Mouse (Mus musculus) heart, embryonic 11.5 days (tissue): ENCODE measurements around the gene Slc16a2. TPM values are rescaled to one million over a fixed set of nuclear protein-coding genes. Genes with fewer than 3 reads are reported as not detected.

Source experiments
- ATAC-seq: fragments of 200-750 bp; cut with Nextera tagmentation; replicated peaks from 2 replicates; pipeline ENCODE4 v1.8.0; 2017; ENCODE audit warnings: moderate library complexity; ENCODE audit not compliant: insufficient number of reproducible peaks, low FRiP score, low TSS enrichment
- H3K27ac ChIP-seq: fragments of 300-500 bp; sonication (generic); 2 replicates; pipeline ENCODE4 v1.5.1; 2014; ENCODE audit warnings: mild to moderate bottlenecking, low read depth, low read length
- H3K27me3 ChIP-seq: fragments of 300-500 bp; sonication (generic); 2 replicates; pipeline ENCODE4 v1.6.1; 2014; ENCODE audit warnings: mild to moderate bottlenecking, low read length, mixed read lengths; ENCODE audit not compliant: control insufficient read depth, insufficient read depth
- H3K36me3 ChIP-seq: fragments of 300-500 bp; sonication (generic); 2 replicates; pipeline ENCODE4 v1.6.1; 2014; ENCODE audit warnings: mild to moderate bottlenecking, low read length, moderate library complexity, mixed read lengths; ENCODE audit not compliant: control insufficient read depth, insufficient read depth
- H3K4me1 ChIP-seq: fragments of 300-500 bp; sonication (generic); 2 replicates; pipeline ENCODE4 v1.6.1; 2014; ENCODE audit warnings: low read length; ENCODE audit not compliant: control insufficient read depth, insufficient read depth
- H3K4me2 ChIP-seq: fragments of 300-500 bp; sonication (generic); 2 replicates; pipeline ENCODE4 v1.6.1; 2014; ENCODE audit warnings: mild to moderate bottlenecking, moderate library complexity
- H3K4me3 ChIP-seq: fragments of 300-500 bp; sonication (generic); 2 replicates; pipeline ENCODE4 v1.5.1; 2014; ENCODE audit warnings: low read depth, low read length
- H3K9ac ChIP-seq: fragments of 300-500 bp; sonication (generic); 2 replicates; pipeline ENCODE4 v1.6.1; 2014; ENCODE audit warnings: mild to moderate bottlenecking, low read depth, low read length, moderate library complexity
- H3K9me3 ChIP-seq: fragments of 300-500 bp; sonication (generic); replicated peaks from 2 replicates; pipeline ENCODE4 v1.6.1; 2016; ENCODE audit warnings: low read length; ENCODE audit not compliant: control insufficient read depth
- WGBS: fragments of 180-500 bp; shearing (Covaris S2); extraction: QIAGEN DNeasy Blood & Tissue Kit; methylation state at CpG from one replicate; pipeline ENCODE4 v1.1.7; 2014; ENCODE audit not compliant: insufficient replicate concordance; 5-methylcytosine and 5-hydroxymethylcytosine counted together
- polyA plus RNA-seq: library from polyadenylated mRNA; unstranded; fragments of >200 nt; fragmentation: Nextera tagmentation; extraction: Ambion mirVana; gene quantifications from 2 replicates; pipeline ENCODE4 v1.2.1, GENCODE M21; 2014

The Slc16a2 gene
- polyA plus RNA-seq, 1 experiment from 2014 or later = 11.1 TPM

DNA sequence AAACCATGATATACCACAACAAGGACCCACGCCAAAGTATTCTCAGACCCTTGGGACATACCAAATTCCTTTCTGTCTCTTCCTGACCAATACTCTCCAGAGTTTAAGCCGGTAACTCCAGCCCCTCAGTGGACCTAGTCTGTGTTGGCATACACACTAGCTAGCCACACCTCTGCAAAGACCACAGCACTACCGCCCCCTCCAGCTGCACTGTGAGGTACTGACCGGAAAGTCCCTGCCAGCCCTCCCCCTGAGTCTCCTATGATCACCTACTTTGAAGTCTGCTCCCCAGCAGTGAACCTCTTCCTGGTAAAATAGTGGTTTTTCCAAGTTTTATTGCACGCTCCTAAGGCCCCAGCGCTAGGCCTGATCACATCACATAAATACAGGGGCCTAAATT, 2.5 kb downstream of the Slc16a2 start:
- 51% methylated on average over 6 of the region's 6 CpGs for WGBS
- Histone ChIP-seq H3K27me3 (peaks cover 44% of the 10 kb centered on the region), H3K36me3 (no peaks in the 10 kb centered on the region), H3K4me3 (no peak overlapping the region), H3K4me2 (no peak overlapping the region; the same call in 1 of the 2 replicates), H3K9ac (no peak overlapping the region), H3K9me3 (no peaks in the 10 kb centered on the region), H3K27ac (no peak overlapping the region), H3K4me1 (no peaks in the 10 kb centered on the region)
- ATAC-seq = no peak

DNA sequence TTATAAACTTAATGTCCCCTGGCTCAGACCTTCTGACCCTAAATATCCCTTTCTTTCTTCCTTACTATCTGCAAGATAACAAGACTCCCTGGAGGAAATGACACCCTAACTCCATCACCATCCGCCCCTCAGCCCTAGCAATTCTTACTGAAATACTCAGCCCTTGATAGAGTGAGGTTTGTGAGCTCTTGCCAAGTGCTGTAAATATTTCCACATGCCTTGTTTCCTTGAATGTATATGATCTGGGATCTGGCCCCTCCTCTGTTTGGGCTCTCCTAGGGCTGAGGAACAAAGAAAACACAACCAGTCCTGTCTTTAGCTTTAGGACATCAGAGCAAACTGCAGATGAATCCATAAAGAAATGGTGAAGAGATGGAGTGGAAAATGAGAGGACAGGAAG, 9.1 kb downstream of the Slc16a2 start:
- no peak for ATAC-seq
- no peaks in the 10 kb centered on the region for H3K4me1 ChIP-seq
- no peaks in the 10 kb centered on the region for H3K9me3 ChIP-seq
- H3K4me2 ChIP-seq = no peak overlapping the region
- no peak overlapping the region for H3K9ac ChIP-seq
- no peak overlapping the region for H3K27ac ChIP-seq
- peaks cover 25% of the 10 kb centered on the region for H3K27me3 ChIP-seq
- 50% methylated on average over 1 of the region's 1 CpGs for WGBS
- H3K4me3 ChIP-seq = no peak overlapping the region
- H3K36me3 ChIP-seq = no peaks in the 10 kb centered on the region

DNA sequence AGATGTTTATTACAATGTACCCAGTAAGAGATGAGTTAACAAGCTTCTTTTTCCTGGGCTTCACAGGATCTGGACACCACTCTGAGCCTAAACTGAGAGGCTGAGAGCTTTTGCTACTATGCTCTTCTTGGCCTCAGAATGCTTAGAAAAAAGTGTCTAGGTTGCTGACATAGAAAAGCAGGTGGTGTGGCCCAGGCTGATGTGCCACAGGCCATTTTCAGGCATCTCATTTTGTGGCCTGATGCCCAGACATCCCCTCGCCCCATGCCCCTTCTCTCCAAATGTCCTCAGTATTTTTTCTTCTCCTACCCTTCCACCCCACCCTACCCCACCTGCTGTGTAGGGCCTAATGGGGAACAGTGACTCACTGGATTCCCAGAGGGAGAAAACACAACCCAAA, 11.3 kb downstream of the Slc16a2 start:
- Histone ChIP-seq H3K36me3 (no peaks in the 10 kb centered on the region), H3K4me3 (no peak overlapping the region), H3K4me2 (no peak overlapping the region), H3K9ac (no peak overlapping the region), H3K27me3 (peaks cover 24% of the 10 kb centered on the region), H3K27ac (no peak overlapping the region), H3K4me1 (no peaks in the 10 kb centered on the region), H3K9me3 (no peaks in the 10 kb centered on the region)
- no peak for ATAC-seq
- WGBS = 73% methylated on average over 1 of the region's 1 CpGs

DNA sequence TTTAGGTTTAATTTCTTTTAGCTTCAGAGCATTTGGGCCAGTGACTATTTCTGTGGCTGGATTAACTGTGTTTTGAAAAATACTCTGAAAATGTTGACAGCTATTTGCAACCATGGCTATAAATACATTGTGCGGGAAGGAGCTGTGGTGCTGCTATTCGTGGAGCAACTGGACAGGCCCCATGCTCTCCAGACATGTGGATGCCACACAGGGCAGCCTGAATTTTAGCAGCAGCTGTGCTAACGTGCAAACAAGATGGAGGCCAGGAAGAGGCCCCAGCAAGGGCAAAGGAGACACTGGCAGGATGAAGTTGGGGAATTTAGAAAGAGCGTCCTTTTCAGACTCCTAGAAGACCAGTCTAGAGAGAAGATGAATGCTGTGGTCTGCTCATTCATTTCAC, 15.4 kb downstream of the Slc16a2 start:
- Histone ChIP-seq H3K9ac (no peak overlapping the region), H3K4me3 (no peak overlapping the region), H3K27ac (no peak overlapping the region), H3K4me2 (no peak overlapping the region), H3K4me1 (no peaks in the 10 kb centered on the region), H3K9me3 (no peaks in the 10 kb centered on the region), H3K36me3 (no peaks in the 10 kb centered on the region), H3K27me3 (peaks cover 36% of the 10 kb centered on the region)
- ATAC-seq = no peak
- WGBS = 63% methylated on average over 4 of the region's 4 CpGs

DNA sequence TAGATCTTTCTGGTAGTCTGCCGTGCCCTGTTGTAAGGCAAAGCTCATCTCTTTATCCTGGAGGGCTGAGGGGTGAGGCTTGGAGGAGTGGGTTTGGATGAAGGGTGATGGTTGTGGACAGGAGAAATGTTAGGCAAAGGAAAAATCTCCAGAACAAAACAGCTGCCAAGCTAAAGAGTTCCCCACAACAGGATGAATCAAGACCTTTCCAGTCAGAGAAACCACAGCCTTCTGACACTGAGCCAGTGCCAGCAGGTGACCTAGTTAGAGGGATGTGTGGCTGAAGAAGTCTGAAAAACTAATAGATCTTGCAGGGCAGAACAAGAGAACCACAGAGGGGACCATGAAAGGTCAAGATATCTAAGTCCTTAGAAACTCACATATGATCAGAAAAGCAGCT, 24.8 kb downstream of the Slc16a2 start:
- H3K9ac ChIP-seq = no peak overlapping the region
- no peak for ATAC-seq
- WGBS = 86% methylated on average over 1 of the region's 1 CpGs
- peaks cover 35% of the 10 kb centered on the region for H3K27me3 ChIP-seq
- no peaks in the 10 kb centered on the region for H3K36me3 ChIP-seq
- H3K27ac ChIP-seq = no peak overlapping the region
- no peaks in the 10 kb centered on the region for H3K4me1 ChIP-seq
- H3K4me2 ChIP-seq = no peak overlapping the region
- H3K9me3 ChIP-seq = no peaks in the 10 kb centered on the region
- no peak overlapping the region for H3K4me3 ChIP-seq

DNA sequence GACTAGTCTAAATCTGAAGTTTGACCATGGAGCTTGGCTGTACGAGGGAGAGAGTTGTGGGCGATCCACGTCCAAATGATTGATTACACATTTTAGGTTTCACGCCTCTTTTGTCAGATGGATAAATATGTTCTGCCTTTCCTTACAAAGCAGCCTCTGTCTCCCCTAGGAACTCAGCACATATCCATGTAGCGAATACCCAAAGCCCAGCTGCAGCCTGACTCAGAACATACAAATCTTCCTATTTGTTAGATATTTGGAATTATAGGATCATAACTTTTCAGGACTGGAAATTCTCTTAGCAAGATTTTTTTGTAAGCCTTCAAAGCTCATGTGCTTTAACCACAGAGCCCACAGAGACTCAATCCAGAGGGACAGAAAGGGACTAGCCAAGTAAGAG, 26.3 kb downstream of the Slc16a2 start:
- H3K27ac ChIP-seq = no peak overlapping the region
- 77% methylated on average over 5 of the region's 5 CpGs for whole genome bisulfite sequencing
- no peaks in the 10 kb centered on the region for H3K4me1 ChIP-seq

DNA sequence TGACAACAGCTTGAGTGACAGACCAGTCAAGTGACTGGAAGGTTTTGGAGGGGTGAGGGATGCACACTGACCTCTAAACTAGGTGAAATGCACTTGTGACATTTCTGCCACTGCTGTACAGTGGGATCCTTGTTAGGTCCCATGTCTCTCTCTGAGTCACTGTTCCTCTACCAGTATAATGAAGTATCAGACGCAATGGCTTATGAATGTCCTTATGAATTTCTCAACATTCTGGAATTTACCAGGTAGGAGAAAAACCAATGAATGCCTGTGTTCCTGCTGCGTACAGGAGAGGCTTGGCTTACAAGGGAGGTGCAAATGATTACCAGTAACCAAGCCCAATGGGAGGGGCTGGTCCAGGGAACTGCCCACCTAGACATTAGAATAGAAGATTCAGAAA, 30.5 kb downstream of the Slc16a2 start:
- WGBS = 71% methylated on average over 2 of the region's 2 CpGs
- Histone ChIP-seq H3K4me2 (no peak overlapping the region), H3K4me3 (no peak overlapping the region), H3K27ac (no peak overlapping the region), H3K36me3 (no peaks in the 10 kb centered on the region), H3K4me1 (no peaks in the 10 kb centered on the region), H3K27me3 (peaks cover 20% of the 10 kb centered on the region), H3K9me3 (no peaks in the 10 kb centered on the region), H3K9ac (no peak overlapping the region)
- ATAC-seq = no peak

More for the DNA sequence above, 26.3 kb downstream of the Slc16a2 start:
- ATAC-seq = no peak
- H3K36me3 ChIP-seq = no peaks in the 10 kb centered on the region
- no peak overlapping the region for H3K4me2 ChIP-seq
- no peak overlapping the region for H3K4me3 ChIP-seq
- H3K9me3 ChIP-seq = no peaks in the 10 kb centered on the region
- H3K27me3 ChIP-seq = peaks cover 39% of the 10 kb centered on the region
- H3K9ac ChIP-seq = no peak overlapping the region

DNA sequence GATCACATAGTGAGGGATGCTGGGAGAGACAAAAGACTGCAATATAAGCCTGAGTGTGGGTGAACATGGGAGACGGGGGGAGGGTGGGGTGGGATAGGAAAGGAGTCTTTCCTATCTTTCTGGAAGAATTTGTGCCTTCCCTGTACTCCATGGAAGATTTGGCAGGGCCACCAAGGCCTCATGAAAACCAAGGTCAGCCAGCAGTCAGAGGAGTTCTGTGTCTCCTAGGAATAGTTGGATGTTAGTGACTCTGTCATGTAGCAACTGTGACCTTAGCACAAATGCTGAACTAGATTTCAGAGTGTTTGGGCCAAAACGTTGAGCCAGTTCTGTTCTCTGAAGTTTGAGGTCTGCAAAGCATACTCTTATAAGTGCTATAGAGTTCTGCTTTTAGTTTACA, 36.1 kb downstream of the Slc16a2 start:
- Histone ChIP-seq H3K9ac (no peak overlapping the region), H3K4me3 (no peak overlapping the region), H3K4me2 (no peak overlapping the region), H3K36me3 (no peaks in the 10 kb centered on the region), H3K9me3 (no peaks in the 10 kb centered on the region), H3K27me3 (peaks cover 8% of the 10 kb centered on the region), H3K4me1 (no peaks in the 10 kb centered on the region), H3K27ac (no peak overlapping the region)
- WGBS = 61% methylated on average over 2 of the region's 2 CpGs
- ATAC-seq = no peak

DNA sequence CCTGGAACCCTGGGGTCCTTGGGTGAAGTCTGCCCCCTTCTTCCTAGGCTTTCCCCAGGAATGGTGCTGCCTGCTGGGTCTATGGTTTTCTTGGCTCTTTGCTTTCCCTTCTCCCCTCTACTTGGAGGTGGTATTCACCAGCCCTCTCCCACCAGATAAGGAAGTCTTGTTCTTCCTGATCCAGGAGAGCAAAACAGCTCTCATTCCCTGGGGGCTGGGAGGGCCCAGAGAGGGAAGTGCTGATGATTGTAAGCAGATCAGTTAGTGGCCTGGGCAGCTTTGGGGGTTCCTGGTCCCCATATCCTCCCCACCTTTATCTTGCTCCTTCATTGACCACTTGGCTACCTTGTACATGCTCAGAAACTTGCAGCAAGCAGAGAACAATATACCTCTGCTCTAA, 45.4 kb downstream of the Slc16a2 start:
- Histone ChIP-seq H3K4me3 (no peak overlapping the region), H3K4me1 (no peaks in the 10 kb centered on the region), H3K9me3 (no peaks in the 10 kb centered on the region), H3K4me2 (no peak overlapping the region), H3K27ac (no peak overlapping the region), H3K36me3 (no peaks in the 10 kb centered on the region), H3K9ac (no peak overlapping the region), H3K27me3 (peaks cover 33% of the 10 kb centered on the region)
- no peak for ATAC-seq
